Mouse (Mus musculus): ENCODE results near the gene Scgb1b2.

The Scgb1b2 gene

GRCm38 (mm10) chr7:31291721-31292120, at the start of gene Scgb1b2:
TSS of gene Scgb1b2 (minus strand) at chr7:31291821.
- DNase-seq (ENCODE audit: low spot score in 2 of 2) = no peak

DNA sequence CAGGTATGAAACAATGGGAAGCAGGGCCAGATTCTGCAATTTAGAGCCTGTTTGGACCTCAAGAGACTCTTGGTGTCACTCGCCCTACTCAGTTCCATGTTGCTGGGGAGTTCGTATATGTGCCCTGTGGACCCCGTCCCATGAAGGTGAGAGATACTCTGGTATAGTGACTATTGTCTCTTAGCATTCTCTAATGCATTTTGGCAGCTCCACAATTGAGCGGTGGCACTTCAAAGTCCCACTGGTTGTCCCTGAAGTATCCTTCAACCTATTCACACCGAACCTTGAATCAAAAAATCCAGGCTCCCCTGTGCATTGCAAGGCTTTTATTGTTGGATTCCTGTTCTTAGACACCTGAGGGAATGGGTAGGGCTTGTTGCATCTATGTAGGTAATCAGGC, 1.4 kb downstream of the Scgb1b2 start, which contains the start of gene Scgb2b2:
Gene Scgb2b2 (plus strand): TSS at position 301 of the 400 bp plus-strand sequence.
- DNase-seq (ENCODE audit: low spot score in 2 of 2) = no peak
